Comparison of ENCODE assay signal across 18 mouse cellular contexts in the genomic region with DNA sequence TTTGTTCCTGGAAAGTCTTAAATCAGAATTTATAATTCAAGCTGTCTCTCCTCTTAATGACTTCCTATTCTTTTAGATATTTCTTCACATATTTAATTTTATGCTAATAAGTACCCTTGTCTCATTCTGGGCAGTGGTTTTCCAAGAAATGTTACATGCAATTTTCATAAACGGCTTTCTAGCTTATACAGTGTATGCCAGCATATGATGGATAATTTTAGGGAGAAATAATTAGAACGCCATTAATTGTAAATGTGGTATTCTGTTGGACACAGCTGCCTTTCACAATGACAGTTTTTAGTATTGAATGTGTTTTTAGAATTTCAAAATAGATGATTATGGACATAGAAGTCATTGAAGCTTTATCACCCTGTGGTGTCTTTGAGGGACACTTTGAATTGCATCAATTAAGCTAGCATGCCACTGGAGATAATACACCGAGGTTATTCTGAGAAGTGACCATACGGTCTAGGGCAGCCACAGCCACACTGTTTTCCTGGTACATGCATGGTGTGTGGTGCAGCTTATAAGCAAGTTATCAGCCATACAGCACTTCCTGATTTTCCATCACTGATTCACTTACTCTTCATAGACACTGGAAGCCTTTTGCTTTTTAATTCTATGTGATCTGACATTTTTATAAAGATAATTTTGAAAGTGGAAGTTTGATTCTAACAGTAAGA.
DNase-seq lines count a peak whose midpoint lies in the region; ATAC-seq and TF ChIP-seq lines count a peak whose summit lies in the region.
"Had no signal": no experiment of that assay in that cellular context is flagged by ENCODE, and none has a peak within 500 bp of the region (broad histone marks: within the 10 kb centered on the region; RNA-seq: fewer than 3 reads in every experiment).

No protein-coding gene starts in this region.

- TF ChIP-seq EP300 in liver, postnatal 0 days (IDR thresholded peaks at IDR 0.05; ENCODE audit: low read depth) = no peak
- TF ChIP-seq EP300 in liver, embryonic 14.5 days (IDR thresholded peaks at IDR 0.05; ENCODE audit: low read depth) = no peak

- no peaks in the 10 kb centered on the region for H3K36me3 ChIP-seq in forebrain, embryonic 16.5 days (ENCODE audit: control insufficient read depth, insufficient read depth)
- H3K36me3 ChIP-seq in forebrain, embryonic 11.5 days (ENCODE audit: control insufficient read depth, insufficient read depth, low read length) = no peaks in the 10 kb centered on the region
- no peaks in the 10 kb centered on the region for H3K36me3 ChIP-seq in liver, postnatal 0 days (replicated peaks; ENCODE audit: insufficient read depth, low read length)
- no peaks in the 10 kb centered on the region for H3K36me3 ChIP-seq in liver, embryonic 14.5 days (replicated peaks; ENCODE audit: control insufficient read depth, insufficient read depth, low read depth)
- H3K36me3 ChIP-seq: intestine, embryonic 15.5 days; neural tube, embryonic 15.5 days had no signal

- ATAC-seq in forebrain, embryonic 16.5 days = peak; percentile 54
- ATAC-seq in forebrain, embryonic 11.5 days (replicated peaks; ENCODE audit: low FRiP score) = no peak
- no peak for ATAC-seq in liver, postnatal 0 days
- peak; percentile 58; the same call in 1 of the 2 replicates for ATAC-seq in liver, embryonic 14.5 days (ENCODE audit: insufficient read depth)
- ATAC-seq: lung, postnatal 0 days had no signal

- no peaks in the 10 kb centered on the region for H3K4me1 ChIP-seq in forebrain, embryonic 16.5 days (replicated peaks; ENCODE audit: control insufficient read depth, insufficient read depth, low read length)
- H3K4me1 ChIP-seq in forebrain, embryonic 11.5 days (replicated peaks; ENCODE audit: control insufficient read depth, insufficient read depth, low read length) = no peaks in the 10 kb centered on the region
- no peaks in the 10 kb centered on the region for H3K4me1 ChIP-seq in liver, postnatal 0 days (ENCODE audit: insufficient read depth)
- peaks cover 6 to 10% of the 10 kb centered on the region in 2 experiments; a peak in 3 of 4 replicates for H3K4me1 ChIP-seq in liver, embryonic 14.5 days (replicated peaks; ENCODE audit: control insufficient read depth in 2 of 2, insufficient read depth in 2 of 2, low read length in 1 of 2)
- H3K4me1 ChIP-seq: intestine, embryonic 15.5 days; neural tube, embryonic 15.5 days had no signal

- no peak overlapping the region for H3K4me2 ChIP-seq in forebrain, embryonic 16.5 days (ENCODE audit: low read length)
- no peak overlapping the region for H3K4me2 ChIP-seq in forebrain, embryonic 11.5 days (ENCODE audit: low read depth, low read length, severe bottlenecking)
- H3K4me2 ChIP-seq in liver, postnatal 0 days (ENCODE audit: low read depth, low read length) = no peak overlapping the region
- no peak overlapping the region for H3K4me2 ChIP-seq in liver, embryonic 14.5 days (ENCODE audit: low read depth)
- H3K4me2 ChIP-seq: hindbrain, embryonic 14.5 days; intestine, embryonic 15.5 days; midbrain, embryonic 11.5 days; neural tube, embryonic 15.5 days had no signal

- H3K9me3 ChIP-seq in forebrain, embryonic 16.5 days (ENCODE audit: control insufficient read depth, low read length) = no peaks in the 10 kb centered on the region
- no peaks in the 10 kb centered on the region for H3K9me3 ChIP-seq in forebrain, embryonic 11.5 days (ENCODE audit: control insufficient read depth, low read length)
- H3K9me3 ChIP-seq in liver, postnatal 0 days (ENCODE audit: low read length) = no peaks in the 10 kb centered on the region
- H3K9me3 ChIP-seq in liver, embryonic 14.5 days (ENCODE audit: control insufficient read depth, low read length) = no peaks in the 10 kb centered on the region
- H3K9me3 ChIP-seq: intestine, embryonic 15.5 days; neural tube, embryonic 15.5 days had no signal

- no peak for DNase-seq in forebrain, embryonic 11.5 days (ENCODE audit: low spot score)
- DNase-seq in liver = peak; percentile 13
- DNase-seq in liver, postnatal 0 days = no peak
- no peak for DNase-seq in liver, embryonic 14.5 days (ENCODE audit: low read depth in 3 of 3, low spot score in 3 of 3)
- DNase-seq in lung, postnatal 10 days = no peak
- no peak for DNase-seq in right cerebral cortex, adult 18-20 months
- DNase-seq: adrenal gland, postnatal 36 days; B cell, adult 2 months; cerebellum, adult 9-10 months; gastrocnemius, adult 2 months; right cerebral cortex, postnatal 4 days; thymus, postnatal 36 days had no signal

- H3K27me3 ChIP-seq in forebrain, embryonic 16.5 days (replicated peaks; ENCODE audit: control insufficient read depth, insufficient read depth, low read length) = no peaks in the 10 kb centered on the region
- H3K27me3 ChIP-seq in forebrain, embryonic 11.5 days (ENCODE audit: control insufficient read depth, insufficient read depth, low read length) = no peaks in the 10 kb centered on the region
- H3K27me3 ChIP-seq in liver, postnatal 0 days (ENCODE audit: insufficient read depth, low read length) = no peaks in the 10 kb centered on the region
- H3K27me3 ChIP-seq in liver, embryonic 14.5 days (ENCODE audit: control insufficient read depth, insufficient read depth, low read length) = no peaks in the 10 kb centered on the region
- H3K27me3 ChIP-seq: intestine, embryonic 15.5 days; neural tube, embryonic 15.5 days had no signal

- 58% methylated on average over 4 of the region's 4 CpGs for WGBS in forebrain, embryonic 16.5 days
- 79% methylated on average over 4 of the region's 4 CpGs for WGBS in forebrain, embryonic 11.5 days
- WGBS in liver, postnatal 0 days (ENCODE audit: insufficient replicate concordance) = 58% methylated on average over 4 of the region's 4 CpGs
- WGBS in liver, embryonic 14.5 days (ENCODE audit: insufficient replicate concordance) = 31% methylated on average over 4 of the region's 4 CpGs

- TF ChIP-seq CTCF in liver, postnatal 0 days (IDR thresholded peaks at IDR 0.05; ENCODE audit: low read depth) = no peak
- no peak for TF ChIP-seq CTCF in liver, embryonic 14.5 days (IDR thresholded peaks at IDR 0.05; ENCODE audit: low read depth)

- no peak overlapping the region for H3K4me3 ChIP-seq in forebrain, embryonic 16.5 days (replicated peaks; ENCODE audit: low read length)
- no peak overlapping the region for H3K4me3 ChIP-seq in forebrain, embryonic 11.5 days (ENCODE audit: low read depth, low read length)
- H3K4me3 ChIP-seq in liver, postnatal 0 days (ENCODE audit: low read depth, low read length) = no peak overlapping the region
- no peak overlapping the region for H3K4me3 ChIP-seq in liver, embryonic 14.5 days (ENCODE audit: insufficient read depth in 1 of 2, low read depth in 2 of 2, low read length in 2 of 2)
- H3K4me3 ChIP-seq: gastrocnemius, adult 2 months; intestine, embryonic 15.5 days; neural tube, embryonic 15.5 days had no signal

- no peak overlapping the region for H3K9ac ChIP-seq in forebrain, embryonic 16.5 days (replicated peaks; ENCODE audit: low read depth, low read length)
- H3K9ac ChIP-seq in forebrain, embryonic 11.5 days (ENCODE audit: low read length) = no peak overlapping the region
- no peak overlapping the region for H3K9ac ChIP-seq in liver, postnatal 0 days (replicated peaks)
- H3K9ac ChIP-seq in liver, embryonic 14.5 days (replicated peaks) = no peak overlapping the region
- H3K9ac ChIP-seq: hindbrain, embryonic 14.5 days; intestine, embryonic 15.5 days; neural tube, embryonic 15.5 days had no signal

- no peak overlapping the region for H3K27ac ChIP-seq in forebrain, embryonic 16.5 days (ENCODE audit: low read length)
- H3K27ac ChIP-seq in forebrain, embryonic 11.5 days (ENCODE audit: low read depth, low read length) = no peak overlapping the region
- H3K27ac ChIP-seq in liver, postnatal 0 days (ENCODE audit: low read depth) = no peak overlapping the region
- H3K27ac ChIP-seq in liver, embryonic 14.5 days = no peak overlapping the region
- H3K27ac ChIP-seq: gastrocnemius, adult 2 months; hindbrain, embryonic 14.5 days; intestine, embryonic 15.5 days; neural tube, embryonic 15.5 days had no signal

Comparison
In these comparisons a context has a peak if more than half of its experiments do, and no peak if none do; other contexts are left out.
1. ATAC-seq: peak in forebrain, embryonic 16.5 days (single experiment) and liver, embryonic 14.5 days (single experiment); none in forebrain, embryonic 11.5 days (single experiment) and liver, postnatal 0 days (single experiment).